Comparison of ENCODE assay signal across 8 mouse cellular contexts in genomic region chr14:26668371-26669291, GRCm38 (mm10). TPM values are rescaled to one million over a fixed set of nuclear protein-coding genes. Genes with fewer than 3 reads are reported as not detected.
A peak's percentile ranks its signal among the peaks of the same experiment; 100 is the strongest.
DNase-seq lines count a peak whose midpoint lies in the region; ATAC-seq and TF ChIP-seq lines count a peak whose summit lies in the region.

No protein-coding gene starts in this region.

- H3K4me1 ChIP-seq in ES-Bruce4 (ENCODE audit: control insufficient read depth, insufficient read depth, low read length), result no peaks in the 10 kb centered on the region
- peaks cover 8% of the 10 kb centered on the region for H3K4me1 ChIP-seq in bone marrow macrophage, adult 2 months (ENCODE audit: control insufficient read depth, insufficient read depth, low read length)
- H3K4me1 ChIP-seq in forebrain, embryonic 11.5 days (replicated peaks; ENCODE audit: control insufficient read depth, insufficient read depth, low read length), result peaks cover 13% of the 10 kb centered on the region
- peaks cover 32% of the 10 kb centered on the region for H3K4me1 ChIP-seq in hindbrain, embryonic 12.5 days

- peak overlapping the region; percentile 80 for H3K9ac ChIP-seq in ES-Bruce4 (ENCODE audit: low read depth, poor library complexity, severe bottlenecking)
- peak overlapping the region; percentile 84 for H3K9ac ChIP-seq in forebrain, embryonic 11.5 days (ENCODE audit: low read length)
- peak overlapping the region; percentile 90 for H3K9ac ChIP-seq in hindbrain, embryonic 12.5 days

- 2% methylated on average over 73 of the region's 73 CpGs for WGBS in forebrain, embryonic 11.5 days
- WGBS in hindbrain, embryonic 12.5 days, result 2% methylated on average over 73 of the region's 73 CpGs

- TF ChIP-seq POLR2A in ES-Bruce4 (IDR thresholded peaks at IDR 0.05; ENCODE audit: insufficient read depth, low read length), result no peak
- TF ChIP-seq POLR2A in bone marrow macrophage, adult 2 months (IDR thresholded peaks at IDR 0.05; ENCODE audit: borderline replicate concordance, low read depth, low read length), result no peak

- ATAC-seq in forebrain, embryonic 11.5 days (replicated peaks; ENCODE audit: low FRiP score), result peak; percentile 63
- peak; percentile 43 for ATAC-seq in hindbrain, embryonic 12.5 days (ENCODE audit: low FRiP score)

- no peaks in the 10 kb centered on the region for H3K9me3 ChIP-seq in ES-Bruce4 (replicated peaks; ENCODE audit: control insufficient read depth, insufficient read depth, low read length, poor library complexity, severe bottlenecking)
- H3K9me3 ChIP-seq in forebrain, embryonic 11.5 days (ENCODE audit: control insufficient read depth, low read length), result no peaks in the 10 kb centered on the region
- no peaks in the 10 kb centered on the region for H3K9me3 ChIP-seq in hindbrain, embryonic 12.5 days (replicated peaks)

- H3K27me3 ChIP-seq in ES-Bruce4 (ENCODE audit: control insufficient read depth, insufficient read depth, low read length, poor library complexity, severe bottlenecking), result no peaks in the 10 kb centered on the region
- H3K27me3 ChIP-seq in forebrain, embryonic 11.5 days (ENCODE audit: control insufficient read depth, insufficient read depth, low read length), result no peaks in the 10 kb centered on the region
- H3K27me3 ChIP-seq in hindbrain, embryonic 12.5 days, result no peaks in the 10 kb centered on the region

- H3K4me2 ChIP-seq in forebrain, embryonic 11.5 days (ENCODE audit: low read depth, low read length, severe bottlenecking), result peak overlapping the region; percentile 98
- peak overlapping the region; percentile 98 for H3K4me2 ChIP-seq in hindbrain, embryonic 12.5 days (replicated peaks)

- no peak for TF ChIP-seq EP300 in ES-Bruce4 (IDR thresholded peaks at IDR 0.05; ENCODE audit: insufficient read depth, low read depth, low read length)

- peaks cover 24% of the 10 kb centered on the region for H3K36me3 ChIP-seq in ES-Bruce4 (ENCODE audit: control insufficient read depth, insufficient read depth, low read length, poor library complexity, severe bottlenecking)
- H3K36me3 ChIP-seq in forebrain, embryonic 11.5 days (ENCODE audit: control insufficient read depth, insufficient read depth, low read length), result peaks cover 3% of the 10 kb centered on the region; the same call in 1 of the 2 replicates
- H3K36me3 ChIP-seq in hindbrain, embryonic 12.5 days, result peaks cover 19% of the 10 kb centered on the region

- H3K27ac ChIP-seq in ES-Bruce4 (ENCODE audit: insufficient read depth, low read length), result no peak overlapping the region
- H3K27ac ChIP-seq in bone marrow macrophage, adult 2 months (ENCODE audit: insufficient read depth, low read depth, low read length), result peak overlapping the region; percentile 26
- H3K27ac ChIP-seq in forebrain, embryonic 11.5 days (ENCODE audit: low read depth, low read length), result 0 out of 2 replicates have a peak overlapping the region, but pooled peaks have one; percentile 65
- H3K27ac ChIP-seq in hindbrain, embryonic 12.5 days, result peak overlapping the region; percentile 83

- peak; percentile 63 for DNase-seq in forebrain, embryonic 11.5 days (ENCODE audit: low spot score)
- peak; percentile 25 for DNase-seq in left cerebral cortex, adult 11 months (ENCODE audit: low spot score)
- peak; percentile 24 for DNase-seq in lung, postnatal 14 days
- peak; percentile 27 for DNase-seq in retina, postnatal 1 day
- DNase-seq in thymus, postnatal 4 days, result peak; percentile 66

- no peak for TF ChIP-seq CTCF in ES-Bruce4 (IDR thresholded peaks at IDR 0.05; ENCODE audit: low read depth, low read length)
- no peak for TF ChIP-seq CTCF in bone marrow macrophage, adult 2 months (IDR thresholded peaks at IDR 0.05; ENCODE audit: low read depth, low read length)

- peak overlapping the region; percentile 75 for H3K4me3 ChIP-seq in ES-Bruce4 (ENCODE audit: low read depth, low read length)
- H3K4me3 ChIP-seq in bone marrow macrophage, adult 2 months (ENCODE audit: insufficient read depth, low read length), result peak overlapping the region; percentile 93
- H3K4me3 ChIP-seq in forebrain, embryonic 11.5 days (ENCODE audit: low read depth, low read length), result peak overlapping the region; percentile 92
- H3K4me3 ChIP-seq in hindbrain, embryonic 12.5 days, result peak overlapping the region; percentile 96

RNA-seq across cellular contexts. Expression of gene Pde12, which starts 1.1 kb away (rescaled TPM):
- 8.5 TPM in 2 replicates for polyA plus RNA-seq in ES-Bruce4 (2011; ENCODE audit: insufficient read depth, insufficient read length, low read depth, missing spikeins)
- 3.8 and 4.0 TPM in 2 replicates for polyA plus RNA-seq in bone marrow macrophage, adult 2 months (2012; ENCODE audit: insufficient read depth, insufficient read length, missing spikeins)
- 12.9 and 13.4 TPM in 2 replicates for polyA plus RNA-seq in forebrain, embryonic 11.5 days (2014; fragmentation: Nextera tagmentation; extraction: Ambion mirVana)
- 12.3 and 12.4 TPM in 2 replicates for polyA plus RNA-seq in hindbrain, embryonic 12.5 days (2016; fragmentation: Nextera tagmentation; extraction: Ambion mirVana)

RNA-seq across cellular contexts. Expression of gene Dnah12, which starts 24.4 kb away (rescaled TPM):
- polyA plus RNA-seq in ES-Bruce4 (2011; ENCODE audit: insufficient read depth, insufficient read length, low read depth, missing spikeins), result 0.15 and 0.17 TPM in 2 replicates
- 0.04 TPM in 1 of 2 replicates, not detected in the other for polyA plus RNA-seq in bone marrow macrophage, adult 2 months (2012; ENCODE audit: insufficient read depth, insufficient read length, missing spikeins)
- 0.04 TPM in 1 of 2 replicates, not detected in the other for polyA plus RNA-seq in forebrain, embryonic 11.5 days (2014; fragmentation: Nextera tagmentation; extraction: Ambion mirVana)
- 0.08 and 0.26 TPM in 2 replicates for polyA plus RNA-seq in hindbrain, embryonic 12.5 days (2016; fragmentation: Nextera tagmentation; extraction: Ambion mirVana)

RNA-seq across cellular contexts. Expression of gene Arf4, which starts 30.8 kb away (rescaled TPM):
- polyA plus RNA-seq in ES-Bruce4 (2011; ENCODE audit: insufficient read depth, insufficient read length, low read depth, missing spikeins), result 272 and 281 TPM in 2 replicates
- 151 and 154 TPM in 2 replicates for polyA plus RNA-seq in bone marrow macrophage, adult 2 months (2012; ENCODE audit: insufficient read depth, insufficient read length, missing spikeins)
- polyA plus RNA-seq in forebrain, embryonic 11.5 days (2014; fragmentation: Nextera tagmentation; extraction: Ambion mirVana), result 535 and 566 TPM in 2 replicates
- polyA plus RNA-seq in hindbrain, embryonic 12.5 days (2016; fragmentation: Nextera tagmentation; extraction: Ambion mirVana), result 556 and 628 TPM in 2 replicates
